Mouse (Mus musculus) stomach, embryonic 16.5 days (tissue): ENCODE measurements around the gene Bbx. TPM values are rescaled to one million over a fixed set of nuclear protein-coding genes. Genes with fewer than 3 reads are reported as not detected.

Experiments used
- ATAC-seq: fragments of 200-750 bp; cut with Nextera tagmentation; 2 replicates; pipeline ENCODE4 v1.8.0; 2017; ENCODE audit warnings: moderate number of reproducible peaks, moderate TSS enrichment; ENCODE audit not compliant: insufficient read depth, low FRiP score
- H3K27ac ChIP-seq: fragments of 300-500 bp; sonication (generic); 2 replicates; pipeline ENCODE4 v1.5.1; 2014; ENCODE audit warnings: low read length
- H3K27me3 ChIP-seq: fragments of 300-500 bp; sonication (generic); 2 replicates; pipeline ENCODE4 v1.6.1; 2014; ENCODE audit warnings: low read length, control low read depth, mixed read lengths; ENCODE audit not compliant: control insufficient read depth, insufficient read depth
- H3K36me3 ChIP-seq: fragments of 300-500 bp; sonication (generic); 2 replicates; pipeline ENCODE4 v1.6.1; 2014; ENCODE audit warnings: low read length; ENCODE audit not compliant: control insufficient read depth, insufficient read depth
- H3K4me1 ChIP-seq: fragments of 300-500 bp; sonication (generic); 2 replicates; pipeline ENCODE4 v1.6.1; 2014; ENCODE audit warnings: low read length, control low read depth, mixed read lengths; ENCODE audit not compliant: control insufficient read depth, insufficient read depth
- H3K4me2 ChIP-seq: fragments of 300-500 bp; sonication (generic); 2 replicates; pipeline ENCODE4 v1.6.1; 2014; ENCODE audit warnings: low read depth, low read length, mixed read lengths
- H3K4me3 ChIP-seq: fragments of 300-500 bp; sonication (generic); replicated peaks from 2 replicates; pipeline ENCODE4 v1.5.1; 2014; ENCODE audit warnings: mild to moderate bottlenecking, low read length
- H3K9ac ChIP-seq: fragments of 300-500 bp; sonication (generic); 2 replicates; pipeline ENCODE4 v1.6.1; 2014; ENCODE audit warnings: low read length
- H3K9me3 ChIP-seq: fragments of 300-500 bp; sonication (generic); replicated peaks from 2 replicates; pipeline ENCODE4 v1.6.1; 2016; ENCODE audit warnings: low read length, control low read depth; ENCODE audit not compliant: control insufficient read depth
- WGBS: fragments of 180-500 bp; shearing (Covaris S2); extraction: QIAGEN DNeasy Blood & Tissue Kit; methylation state at CpG from one replicate; pipeline ENCODE4 v1.1.7; 2014; 5-methylcytosine and 5-hydroxymethylcytosine counted together
- polyA plus RNA-seq: library from polyadenylated mRNA; unstranded; fragments of >200 nt; fragmentation: Nextera tagmentation; extraction: Ambion mirVana; gene quantifications from 2 replicates; pipeline ENCODE4 v1.2.1, GENCODE M21; 2015

The Bbx gene
- polyA plus RNA-seq, 1 experiment from 2014 or later = 39.3 TPM

DNA sequence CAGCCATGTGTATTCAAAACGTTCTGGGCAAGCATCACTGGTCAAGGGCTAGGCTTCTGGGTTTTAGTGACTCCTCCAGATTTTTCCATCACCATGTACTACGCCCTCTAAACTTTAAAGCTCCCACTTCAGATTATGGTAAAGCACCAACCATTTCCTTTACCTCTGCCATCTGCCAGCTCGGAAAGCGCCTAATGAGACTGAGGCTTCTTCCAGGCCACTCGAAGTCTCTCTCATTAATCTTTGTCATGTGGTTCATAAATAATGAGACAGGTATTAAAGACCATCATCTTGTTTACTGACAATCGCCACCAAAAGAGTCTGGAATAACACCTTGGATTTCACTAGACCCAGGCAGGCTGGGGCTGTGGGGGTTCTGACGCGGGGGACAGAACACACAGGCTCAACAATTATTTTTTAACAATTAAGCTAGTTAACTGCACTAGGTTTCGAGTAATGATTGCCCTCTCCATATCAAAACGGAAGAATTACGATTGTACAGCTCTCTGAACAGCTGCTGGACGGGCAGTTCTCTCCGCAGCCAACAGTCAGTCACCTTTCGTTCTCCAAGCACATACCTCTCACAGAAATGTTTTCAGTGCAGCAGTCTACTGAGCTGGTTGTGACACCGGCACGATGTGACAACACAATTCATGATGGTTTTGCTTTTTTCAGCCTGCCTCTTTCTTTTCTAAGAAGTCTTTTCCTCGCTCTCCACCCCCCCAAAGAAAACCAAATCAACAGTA is 68.6 kb downstream of the Bbx start:
- ATAC-seq = peak; percentile 37; the same call in 1 of the 2 replicates
- no peaks in the 10 kb centered on the region for H3K36me3 ChIP-seq
- peak overlapping the region; percentile 83 for H3K27ac ChIP-seq
- H3K9me3 ChIP-seq = no peaks in the 10 kb centered on the region
- no peaks in the 10 kb centered on the region for H3K27me3 ChIP-seq
- WGBS = 21% methylated on average over 17 of the region's 17 CpGs
- H3K4me2 ChIP-seq = peak overlapping the region; percentile 55
- peak overlapping the region; percentile 49 for H3K4me3 ChIP-seq
- H3K9ac ChIP-seq = peak overlapping the region; percentile 68
- peaks cover 19% of the 10 kb centered on the region for H3K4me1 ChIP-seq

DNA sequence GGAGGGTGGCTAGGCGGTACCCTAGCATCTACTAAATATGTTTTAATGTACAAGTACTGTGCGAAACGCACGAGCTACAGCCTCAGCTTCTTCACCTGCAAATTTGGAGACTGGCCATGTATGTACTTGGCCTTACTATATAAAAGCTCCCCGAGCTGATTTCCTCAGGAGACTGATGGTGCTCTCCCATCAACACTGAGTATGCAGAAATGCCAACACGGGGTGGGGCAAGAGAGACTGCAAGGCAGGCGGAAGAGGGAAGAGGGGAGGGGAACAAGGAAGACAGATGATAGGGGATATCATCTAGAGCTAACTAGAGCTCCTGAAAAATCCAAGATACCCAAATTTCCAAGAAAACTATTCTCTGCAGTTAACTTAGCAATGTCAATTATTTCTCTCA is 71.6 kb downstream of the Bbx start:
- no peak for ATAC-seq
- Histone ChIP-seq H3K4me1 (peaks cover 16% of the 10 kb centered on the region), H3K9me3 (no peaks in the 10 kb centered on the region), H3K4me2 (no peak overlapping the region), H3K36me3 (no peaks in the 10 kb centered on the region), H3K27ac (no peak overlapping the region), H3K9ac (no peak overlapping the region), H3K27me3 (no peaks in the 10 kb centered on the region), H3K4me3 (no peak overlapping the region)
- WGBS = 73% methylated on average over 7 of the region's 7 CpGs

DNA sequence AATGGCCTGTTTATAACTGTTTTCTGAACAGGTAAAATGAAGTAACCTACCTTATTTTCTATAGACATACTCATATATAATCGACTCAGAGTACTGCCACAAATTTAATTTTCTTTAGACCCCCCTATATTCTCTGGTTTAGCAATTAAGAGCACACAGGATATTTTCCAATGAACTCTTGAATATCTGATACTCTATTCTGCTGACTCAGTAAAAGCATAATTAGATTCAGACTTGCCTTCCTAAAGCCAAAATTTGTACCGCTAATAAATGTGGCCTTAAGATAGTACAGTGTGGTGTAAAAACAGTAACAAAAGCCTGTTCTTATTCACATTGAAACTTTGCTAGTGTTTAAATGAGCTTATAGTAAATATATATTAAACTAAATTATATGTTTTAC is 102.5 kb downstream of the Bbx start:
- H3K27ac ChIP-seq = no peak overlapping the region
- no peak for ATAC-seq
- H3K4me1 ChIP-seq = no peaks in the 10 kb centered on the region
- WGBS = 90% methylated on average over 2 of the region's 2 CpGs
- no peak overlapping the region for H3K4me2 ChIP-seq
- H3K36me3 ChIP-seq = no peaks in the 10 kb centered on the region
- no peak overlapping the region for H3K4me3 ChIP-seq
- H3K9ac ChIP-seq = no peak overlapping the region
- H3K9me3 ChIP-seq = no peaks in the 10 kb centered on the region
- no peaks in the 10 kb centered on the region for H3K27me3 ChIP-seq

DNA sequence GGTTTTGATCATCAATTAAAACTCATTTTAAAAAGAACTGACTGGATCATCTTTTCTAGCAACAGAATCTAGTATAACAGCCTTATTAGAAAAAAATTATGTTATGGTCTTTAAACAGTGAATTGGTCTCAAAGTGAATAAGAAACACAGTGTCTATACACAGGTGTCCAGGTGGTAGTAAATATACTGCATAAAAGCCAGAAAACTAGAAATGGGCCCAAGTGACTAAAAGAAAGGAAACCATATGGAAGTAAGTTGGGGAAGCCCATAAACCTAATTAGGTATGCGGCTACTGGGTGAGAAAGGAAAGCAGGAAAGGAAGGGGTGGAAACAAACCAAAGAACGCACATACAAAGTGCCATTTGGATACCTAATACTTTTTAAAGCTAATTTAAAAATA is 107.4 kb downstream of the Bbx start:
- H3K27me3 ChIP-seq = no peaks in the 10 kb centered on the region
- WGBS = 90% methylated on average over 2 of the region's 2 CpGs
- ATAC-seq = no peak
- H3K9me3 ChIP-seq = no peaks in the 10 kb centered on the region
- no peaks in the 10 kb centered on the region for H3K36me3 ChIP-seq
- no peak overlapping the region for H3K27ac ChIP-seq
- H3K4me3 ChIP-seq = no peak overlapping the region
- no peaks in the 10 kb centered on the region for H3K4me1 ChIP-seq
- H3K9ac ChIP-seq = no peak overlapping the region
- H3K4me2 ChIP-seq = no peak overlapping the region

DNA sequence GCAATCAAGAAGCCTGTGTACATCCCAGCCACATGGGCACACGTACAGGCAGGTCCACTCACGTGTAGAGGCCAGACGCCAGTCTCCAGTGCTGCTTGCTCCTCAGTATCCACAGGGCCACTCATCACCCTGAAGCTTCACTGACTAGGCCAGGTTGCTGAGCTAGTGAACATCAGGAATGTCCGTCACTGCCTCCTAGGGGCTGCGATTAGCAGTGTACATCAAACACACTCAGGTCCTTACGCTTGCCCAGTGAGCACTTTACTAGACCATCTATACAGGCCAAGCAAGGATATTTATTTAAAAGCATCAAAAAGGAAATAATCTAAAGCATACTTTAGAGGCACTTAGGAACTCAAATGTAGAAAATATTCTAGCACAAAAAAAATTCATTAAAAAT is 107.9 kb downstream of the Bbx start:
- H3K4me3 ChIP-seq = no peak overlapping the region
- H3K36me3 ChIP-seq = no peaks in the 10 kb centered on the region
- H3K27ac ChIP-seq = no peak overlapping the region
- H3K9me3 ChIP-seq = no peaks in the 10 kb centered on the region
- 91% methylated on average over 6 of the region's 6 CpGs for WGBS
- H3K27me3 ChIP-seq = no peaks in the 10 kb centered on the region
- no peaks in the 10 kb centered on the region for H3K4me1 ChIP-seq
- ATAC-seq = no peak
- no peak overlapping the region for H3K9ac ChIP-seq
- no peak overlapping the region for H3K4me2 ChIP-seq

DNA sequence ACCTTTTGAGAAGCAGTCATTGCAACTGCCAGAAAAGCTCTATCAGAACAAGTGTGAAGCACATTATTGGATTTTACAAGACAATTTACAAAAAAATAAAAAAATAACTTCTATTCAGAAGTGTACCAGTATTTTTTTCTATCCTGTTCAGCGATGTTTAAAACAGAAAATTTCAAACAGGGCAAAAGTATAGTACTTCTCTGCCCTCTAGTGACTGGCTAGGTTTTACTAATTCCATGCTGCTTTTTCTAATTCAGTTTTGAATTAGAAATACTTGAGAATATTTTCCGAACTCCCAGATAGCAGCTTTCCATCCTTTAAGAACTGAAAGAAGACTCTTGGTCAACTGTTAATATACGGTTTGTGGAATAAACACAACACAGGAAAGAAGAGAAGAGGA is 110.8 kb downstream of the Bbx start:
- ATAC-seq = no peak
- no peaks in the 10 kb centered on the region for H3K36me3 ChIP-seq
- H3K4me1 ChIP-seq = no peaks in the 10 kb centered on the region
- no peak overlapping the region for H3K4me3 ChIP-seq
- no peaks in the 10 kb centered on the region for H3K9me3 ChIP-seq
- no peak overlapping the region for H3K27ac ChIP-seq
- no peaks in the 10 kb centered on the region for H3K27me3 ChIP-seq
- WGBS = 72% methylated on average over 3 of the region's 3 CpGs
- H3K9ac ChIP-seq = no peak overlapping the region
- H3K4me2 ChIP-seq = no peak overlapping the region

DNA sequence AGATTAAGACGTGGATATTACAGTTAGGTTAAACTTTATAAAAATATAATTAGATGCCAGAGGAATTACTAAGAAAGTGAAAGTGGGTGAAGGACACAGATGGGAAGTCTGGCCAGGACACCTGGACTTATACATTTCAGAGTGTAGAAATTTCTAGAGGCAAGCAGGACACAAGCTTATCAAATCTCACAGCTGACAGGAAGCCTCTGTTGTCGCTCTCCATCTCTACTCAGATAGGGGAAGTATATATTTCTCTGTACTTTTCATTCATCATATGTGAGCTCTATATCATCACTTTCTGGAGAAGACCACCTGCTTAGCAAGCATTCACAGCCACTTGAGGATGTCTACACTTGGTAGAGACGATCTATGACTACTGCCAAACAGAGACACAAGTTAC is 113.9 kb downstream of the Bbx start:
- no peak overlapping the region for H3K27ac ChIP-seq
- WGBS = 81% methylated on average over 3 of the region's 3 CpGs
- H3K4me2 ChIP-seq = no peak overlapping the region
- no peaks in the 10 kb centered on the region for H3K9me3 ChIP-seq
- no peak overlapping the region for H3K4me3 ChIP-seq
- H3K36me3 ChIP-seq = no peaks in the 10 kb centered on the region
- no peak overlapping the region for H3K9ac ChIP-seq
- H3K27me3 ChIP-seq = no peaks in the 10 kb centered on the region
- H3K4me1 ChIP-seq = no peaks in the 10 kb centered on the region
- no peak for ATAC-seq

DNA sequence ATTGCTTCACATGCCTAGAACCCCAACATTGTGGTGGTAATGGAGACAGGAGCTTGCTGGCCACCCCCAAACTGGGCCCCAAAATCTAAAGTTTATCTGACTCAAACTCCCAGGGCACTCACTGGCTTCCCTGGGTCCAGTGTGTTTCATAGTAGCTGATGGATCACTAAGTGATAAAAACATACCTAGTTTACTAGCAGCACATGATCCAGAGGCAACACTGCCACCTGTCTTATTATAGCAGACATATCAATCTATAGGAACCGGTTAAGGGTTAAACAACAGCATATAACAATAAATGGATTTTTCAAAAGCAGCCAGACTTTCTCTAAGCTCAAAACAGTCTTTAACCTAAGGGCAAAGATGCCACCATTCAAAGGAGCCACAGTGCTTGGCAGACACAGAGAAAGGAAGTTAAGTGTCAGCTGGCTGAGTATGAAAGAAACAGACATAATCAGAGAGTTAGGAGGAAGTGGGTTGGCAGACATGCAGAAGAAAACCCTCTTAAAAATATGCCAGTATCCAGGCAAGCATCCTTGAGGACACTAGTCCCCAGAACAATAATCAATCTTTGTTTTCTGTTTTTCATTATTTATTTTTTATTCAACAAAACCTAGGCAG is 116.7 kb downstream of the Bbx start:
- no peak for ATAC-seq
- H3K4me1 ChIP-seq = no peaks in the 10 kb centered on the region
- H3K4me2 ChIP-seq = no peak overlapping the region
- no peaks in the 10 kb centered on the region for H3K27me3 ChIP-seq
- H3K36me3 ChIP-seq = no peaks in the 10 kb centered on the region
- WGBS = 74% methylated on average over 1 of the region's 1 CpGs
- no peak overlapping the region for H3K27ac ChIP-seq
- no peak overlapping the region for H3K9ac ChIP-seq
- no peaks in the 10 kb centered on the region for H3K9me3 ChIP-seq
- H3K4me3 ChIP-seq = no peak overlapping the region

DNA sequence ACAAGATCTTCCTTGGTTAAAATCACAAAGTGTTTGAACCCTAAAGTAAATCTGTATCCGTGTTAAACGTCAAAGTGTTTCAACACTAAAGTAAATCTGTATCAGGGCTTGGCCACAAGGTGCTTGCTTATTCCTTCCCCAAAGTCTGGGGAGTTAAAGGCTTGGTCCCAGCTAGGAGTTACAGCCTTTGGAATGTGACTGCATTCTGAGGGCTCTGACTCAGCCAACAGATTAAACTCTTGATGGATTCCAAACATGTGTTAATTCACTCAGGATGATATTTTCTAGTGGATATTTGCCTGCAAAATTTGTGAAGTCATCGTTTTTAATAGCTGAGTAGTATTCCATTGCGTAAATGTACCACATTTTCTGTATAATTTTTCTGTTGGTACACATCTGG is 120.6 kb downstream of the Bbx start:
- WGBS = 75% methylated on average over 4 of the region's 4 CpGs
- Histone ChIP-seq H3K4me1 (peaks cover 8% of the 10 kb centered on the region; the same call in 1 of the 2 replicates), H3K27ac (no peak overlapping the region), H3K4me3 (no peak overlapping the region), H3K36me3 (no peaks in the 10 kb centered on the region), H3K4me2 (no peak overlapping the region), H3K9ac (no peak overlapping the region), H3K27me3 (no peaks in the 10 kb centered on the region), H3K9me3 (no peaks in the 10 kb centered on the region)
- no peak for ATAC-seq
